Mouse (Mus musculus) C2C12 (cell line): Measurements from ENCODE around the gene Mtf1. TPM values are rescaled to one million over a fixed set of nuclear protein-coding genes. Genes with fewer than 3 reads are reported as not detected.
A peak's percentile ranks its signal among the peaks of the same experiment; 100 is the strongest.

Experiments used
- H3K27me3 ChIP-seq: one replicate; pipeline ENCODE4 v1.6.1; 2011; ENCODE audit not compliant: control insufficient read depth, insufficient read depth, insufficient read length
- H3K36me3 ChIP-seq: one replicate; pipeline ENCODE4 v1.6.1; 2011; ENCODE audit not compliant: control insufficient read depth, insufficient read depth
- H3K4me3 ChIP-seq: one replicate; pipeline ENCODE4 v1.5.1; 2011; ENCODE audit warnings: mild to moderate bottlenecking, control low read depth; ENCODE audit not compliant: poor library complexity, insufficient read depth, severe bottlenecking
- H3K79me2 ChIP-seq: one replicate; pipeline ENCODE4 v1.6.1; 2011; ENCODE audit not compliant: control insufficient read depth, insufficient read depth
- H3K79me3 ChIP-seq: one replicate; pipeline ENCODE4 v1.6.1; 2011; ENCODE audit warnings: low read depth, control low read depth
- H3ac ChIP-seq: one replicate; pipeline ENCODE3; 2011; ENCODE audit warnings: low read depth; ENCODE audit not compliant: control insufficient read depth, insufficient read length
- CEBPB ChIP-seq: IDR thresholded peaks from one replicate; pipeline ENCODE4 v1.6.1; 2011; ENCODE audit warnings: low read depth, mild to moderate bottlenecking, control low read depth, moderate library complexity
- CTCF ChIP-seq: IDR thresholded peaks from one replicate; pipeline ENCODE4 v1.5.1; 2011; ENCODE audit not compliant: control insufficient read depth, insufficient read depth, insufficient read length
- FOSL1 ChIP-seq: IDR thresholded peaks from one replicate; pipeline ENCODE4 v1.8.0; 2011; ENCODE audit warnings: mild to moderate bottlenecking, low read length; ENCODE audit not compliant: poor library complexity, insufficient read depth, severe bottlenecking
- MAX ChIP-seq: IDR thresholded peaks from one replicate; pipeline ENCODE4 v1.6.1; 2011; ENCODE audit warnings: mild to moderate bottlenecking, control low read depth
- MYOD1 ChIP-seq: IDR thresholded peaks from one replicate; pipeline ENCODE4 v1.6.1; 2011; ENCODE audit warnings: low read depth; ENCODE audit not compliant: control insufficient read depth, insufficient read length
- MYOG ChIP-seq: IDR thresholded peaks from one replicate; pipeline ENCODE4 v1.6.1; 2011; ENCODE audit not compliant: control insufficient read depth, insufficient read length; ENCODE audit errors: extremely low read depth
- USF1 ChIP-seq: IDR thresholded peaks from one replicate; pipeline ENCODE4 v1.6.1; 2011; ENCODE audit warnings: low read depth, mild to moderate bottlenecking, control low read depth, moderate library complexity
- polyA plus RNA-seq: library from polyadenylated mRNA; unstranded; fragments of >200 nt; fragmentation: generic; extraction: Trizol; gene quantifications from one replicate; pipeline ENCODE4 v1.2.1, GENCODE M21; 2012; ENCODE audit warnings: missing spikeins

Mtf1 gene
- polyA plus RNA-seq, 1 experiment = 10.9 TPM

- H3K27me3 ChIP-seq = no peaks in the 10 kb centered on the region
- peak within 1 kb of the TSS; percentile 94 for H3ac ChIP-seq
- peak within 1 kb of the TSS; percentile 89 for H3K4me3 ChIP-seq
- no peak for TF ChIP-seq USF1
- TF ChIP-seq CEBPB = no peak
- TF ChIP-seq MYOG = no peak
- peak; percentile 40 for TF ChIP-seq MAX
- TF ChIP-seq MYOD1 = no peak
- TF ChIP-seq CTCF = no peak
- TF ChIP-seq FOSL1 = no peak
- H3K79me2 ChIP-seq = peaks cover 60% of the 10 kb centered on the region
- H3K79me3 ChIP-seq = peaks cover 39% of the 10 kb centered on the region
- peaks cover 41% of the 10 kb centered on the region for H3K36me3 ChIP-seq
These were observed 49.2 kb downstream of the Mtf1 start, which contains the start of gene 1110065P20Rik for GRCm38 (mm10) chr4:124850933-124851658. Gene 1110065P20Rik (minus strand): TSS chr4:124851196.

GRCm38 (mm10) chr4:124856294-124856693 lies 54.4 kb downstream of the Mtf1 start:
- peaks cover 36% of the 10 kb centered on the region for H3K79me2 ChIP-seq

GRCm38 (mm10) chr4:124858370-124858769 lies 56.5 kb downstream of the Mtf1 start:
- Histone ChIP-seq H3K27me3 (peaks cover 24% of the 10 kb centered on the region), H3K4me3 (no peak overlapping the region), H3K79me3 (peaks cover 14% of the 10 kb centered on the region), H3K79me2 (peaks cover 16% of the 10 kb centered on the region), H3K36me3 (peaks cover 30% of the 10 kb centered on the region), H3ac (no peak overlapping the region)
- TF ChIP-seq MYOG = no peak
- no peak for TF ChIP-seq CEBPB
- TF ChIP-seq MYOD1 = no peak
- no peak for TF ChIP-seq MAX
- TF ChIP-seq USF1 = no peak
- TF ChIP-seq FOSL1 = no peak
- TF ChIP-seq CTCF = no peak

More at GRCm38 (mm10) chr4:124856294-124856693, 54.4 kb downstream of the Mtf1 start:
- no peak for TF ChIP-seq CTCF
- H3K4me3 ChIP-seq = no peak overlapping the region
- H3K27me3 ChIP-seq = peaks cover 3% of the 10 kb centered on the region
- peaks cover 44% of the 10 kb centered on the region for H3K36me3 ChIP-seq
- no peak overlapping the region for H3ac ChIP-seq
- peaks cover 35% of the 10 kb centered on the region for H3K79me3 ChIP-seq

- Histone ChIP-seq H3K27me3 (peaks cover 29% of the 10 kb centered on the region), H3K79me3 (no peaks in the 10 kb centered on the region), H3K4me3 (no peak overlapping the region), H3K79me2 (no peaks in the 10 kb centered on the region), H3ac (no peak overlapping the region), H3K36me3 (peaks cover 9% of the 10 kb centered on the region)
- no peak for TF ChIP-seq CEBPB
- TF ChIP-seq CTCF = no peak
- TF ChIP-seq MYOD1 = no peak
These were observed 58.5 kb downstream of the Mtf1 start for GRCm38 (mm10) chr4:124860446-124860845.

- no peaks in the 10 kb centered on the region for H3K79me2 ChIP-seq
- H3ac ChIP-seq = no peak within 1 kb of the TSS
- no peaks in the 10 kb centered on the region for H3K79me3 ChIP-seq
- no peaks in the 10 kb centered on the region for H3K36me3 ChIP-seq
- no peak within 1 kb of the TSS for H3K4me3 ChIP-seq
- no peak for TF ChIP-seq FOSL1
- no peak for TF ChIP-seq MYOD1
- no peak for TF ChIP-seq MAX
- TF ChIP-seq CTCF = no peak
- H3K27me3 ChIP-seq = peaks cover 29% of the 10 kb centered on the region
These were observed 59.6 kb downstream of the Mtf1 start, which contains the start of gene Maneal for GRCm38 (mm10) chr4:124861283-124862188. Gene Maneal (minus strand): TSS chr4:124862171.

- Histone ChIP-seq H3ac (no peak overlapping the region), H3K4me3 (no peak overlapping the region), H3K36me3 (no peaks in the 10 kb centered on the region), H3K79me2 (no peaks in the 10 kb centered on the region), H3K27me3 (no peaks in the 10 kb centered on the region), H3K79me3 (no peaks in the 10 kb centered on the region)
- no peak for TF ChIP-seq MAX
- no peak for TF ChIP-seq MYOD1
- no peak for TF ChIP-seq CEBPB
- TF ChIP-seq FOSL1 = no peak
- no peak for TF ChIP-seq CTCF
- TF ChIP-seq MYOG = no peak
- TF ChIP-seq USF1 = no peak
These were observed 70.8 kb downstream of the Mtf1 start for GRCm38 (mm10) chr4:124872719-124873118.
